29 mouse cellular contexts compared by ENCODE assay signal in genomic region chr13:47896646-47897045, GRCm38 (mm10).
DNase-seq lines count a peak whose midpoint lies in the region; ATAC-seq lines count a peak whose summit lies in the region.
"Had no signal": no experiment of that assay in that cellular context is flagged by ENCODE, and none has a peak within 500 bp of the region (broad histone marks: within the 10 kb centered on the region; RNA-seq: fewer than 3 reads in every experiment).

No protein-coding gene starts in this region.

- no peaks in the 10 kb centered on the region; the same call in 1 of the 2 replicates for H3K9me3 ChIP-seq in forebrain, embryonic 14.5 days (replicated peaks; ENCODE audit: control insufficient read depth, low read length)
- H3K9me3 ChIP-seq in forebrain, embryonic 11.5 days (ENCODE audit: control insufficient read depth, low read length), result no peaks in the 10 kb centered on the region; the same call in 1 of the 2 replicates
- H3K9me3 ChIP-seq: heart, embryonic 10.5 days; hindbrain, embryonic 12.5 days; hindbrain, embryonic 15.5 days had no signal

- no peak overlapping the region for H3K4me2 ChIP-seq in forebrain, embryonic 14.5 days (ENCODE audit: low read length)
- H3K4me2 ChIP-seq in forebrain, embryonic 11.5 days (ENCODE audit: low read depth, low read length, severe bottlenecking), result no peak overlapping the region
- H3K4me2 ChIP-seq: embryonic facial prominence, embryonic 13.5 days; heart, embryonic 13.5 days; hindbrain, embryonic 12.5 days; hindbrain, embryonic 15.5 days had no signal

- WGBS in forebrain, embryonic 14.5 days, result 76% methylated on average over 4 of the region's 4 CpGs
- WGBS in forebrain, embryonic 11.5 days, result 93% methylated on average over 4 of the region's 4 CpGs

- H3K27ac ChIP-seq in forebrain, embryonic 14.5 days (ENCODE audit: low read depth, low read length), result no peak overlapping the region
- H3K27ac ChIP-seq in forebrain, embryonic 11.5 days (ENCODE audit: low read depth, low read length), result no peak overlapping the region
- H3K27ac ChIP-seq: embryonic facial prominence, embryonic 10.5 days; embryonic facial prominence, embryonic 13.5 days; heart, embryonic 10.5 days; heart, embryonic 13.5 days; hindbrain, embryonic 12.5 days; hindbrain, embryonic 15.5 days had no signal

- H3K4me3 ChIP-seq in forebrain, embryonic 14.5 days (ENCODE audit: low read depth, low read length), result no peak overlapping the region
- no peak overlapping the region for H3K4me3 ChIP-seq in forebrain, embryonic 11.5 days (ENCODE audit: low read depth, low read length)
- H3K4me3 ChIP-seq: embryonic facial prominence, embryonic 10.5 days; embryonic facial prominence, embryonic 13.5 days; erythroblast, embryonic 14.5 days; heart, embryonic 10.5 days; heart, embryonic 13.5 days; hindbrain, embryonic 12.5 days; hindbrain, embryonic 15.5 days had no signal

- H3K36me3 ChIP-seq in forebrain, embryonic 14.5 days (ENCODE audit: control insufficient read depth, insufficient read depth, low read length), result no peaks in the 10 kb centered on the region
- no peaks in the 10 kb centered on the region for H3K36me3 ChIP-seq in forebrain, embryonic 11.5 days (ENCODE audit: control insufficient read depth, insufficient read depth, low read length)
- H3K36me3 ChIP-seq: embryonic facial prominence, embryonic 10.5 days; embryonic facial prominence, embryonic 13.5 days; G1E; heart, embryonic 10.5 days; heart, embryonic 13.5 days; hindbrain, embryonic 12.5 days; hindbrain, embryonic 15.5 days had no signal

- no peak for ATAC-seq in forebrain, embryonic 14.5 days
- no peak for ATAC-seq in forebrain, embryonic 11.5 days (replicated peaks; ENCODE audit: low FRiP score)
- no peak for ATAC-seq in monocyte, adult 5-6 weeks (replicated peaks; ENCODE audit: insufficient number of reproducible peaks, low FRiP score, low TSS enrichment, poor library complexity, severe bottlenecking)
- ATAC-seq: Patski had no signal

- H3K9ac ChIP-seq in forebrain, embryonic 14.5 days (ENCODE audit: low read length), result no peak overlapping the region
- no peak overlapping the region for H3K9ac ChIP-seq in forebrain, embryonic 11.5 days (ENCODE audit: low read length)
- H3K9ac ChIP-seq: embryonic facial prominence, embryonic 13.5 days; heart, embryonic 13.5 days; hindbrain, embryonic 12.5 days; hindbrain, embryonic 15.5 days had no signal

- peak; percentile 72 for DNase-seq in forebrain, embryonic 14.5 days (ENCODE audit: low spot score)
- no peak for DNase-seq in forebrain, embryonic 11.5 days (ENCODE audit: low spot score)
- peak; percentile 12 to 55 for DNase-seq in layer of hippocampus, adult 18-20 months (ENCODE audit: low spot score in 2 of 2)
- DNase-seq in layer of hippocampus, postnatal 36 days, result no peak
- DNase-seq in layer of hippocampus, adult 9-11 months, result peak; percentile 12
- DNase-seq in right cerebral cortex, postnatal 36 days (ENCODE audit: low spot score in 2 of 2), result no peak
- DNase-seq: adrenal gland, postnatal 10 days; adrenal gland, postnatal 36 days; B cell, adult 2 months; cerebellum, adult 11-12 months; cerebellum, adult 8-10 months; cerebellum, postnatal 10 days; cerebellum, postnatal 36 days; embryo, embryonic 11 days; gastrocnemius, postnatal 25 days; heart, adult 18-20 months; heart, postnatal 14 days; heart, postnatal 4 days had no signal

- H3K4me1 ChIP-seq in forebrain, embryonic 14.5 days (ENCODE audit: control insufficient read depth, insufficient read depth, low read length), result peaks cover 5% of the 10 kb centered on the region; the same call in 1 of the 2 replicates
- no peaks in the 10 kb centered on the region; the same call in 1 of the 2 replicates for H3K4me1 ChIP-seq in forebrain, embryonic 11.5 days (replicated peaks; ENCODE audit: control insufficient read depth, insufficient read depth, low read length)
- H3K4me1 ChIP-seq: embryonic facial prominence, embryonic 13.5 days; heart, embryonic 10.5 days; heart, embryonic 13.5 days; hindbrain, embryonic 12.5 days; hindbrain, embryonic 15.5 days had no signal

- H3K27me3 ChIP-seq in forebrain, embryonic 14.5 days (replicated peaks; ENCODE audit: control insufficient read depth, insufficient read depth, low read length), result no peaks in the 10 kb centered on the region
- no peaks in the 10 kb centered on the region for H3K27me3 ChIP-seq in forebrain, embryonic 11.5 days (ENCODE audit: control insufficient read depth, insufficient read depth, low read length)
- H3K27me3 ChIP-seq: CH12.LX; embryonic facial prominence, embryonic 13.5 days; heart, embryonic 13.5 days; hindbrain, embryonic 12.5 days; hindbrain, embryonic 15.5 days had no signal

Comparison
In these comparisons a context has a peak if more than half of its experiments do, and no peak if none do; other contexts are left out.
1. DNase-seq: peak in forebrain, embryonic 14.5 days (single experiment), layer of hippocampus, adult 18-20 months (2 of 2) and layer of hippocampus, adult 9-11 months (single experiment); none in forebrain, embryonic 11.5 days (single experiment), layer of hippocampus, postnatal 36 days (0 of 2) and right cerebral cortex, postnatal 36 days (0 of 2).